Mouse (Mus musculus): ENCODE results near the gene Acd.

Acd gene

DNA sequence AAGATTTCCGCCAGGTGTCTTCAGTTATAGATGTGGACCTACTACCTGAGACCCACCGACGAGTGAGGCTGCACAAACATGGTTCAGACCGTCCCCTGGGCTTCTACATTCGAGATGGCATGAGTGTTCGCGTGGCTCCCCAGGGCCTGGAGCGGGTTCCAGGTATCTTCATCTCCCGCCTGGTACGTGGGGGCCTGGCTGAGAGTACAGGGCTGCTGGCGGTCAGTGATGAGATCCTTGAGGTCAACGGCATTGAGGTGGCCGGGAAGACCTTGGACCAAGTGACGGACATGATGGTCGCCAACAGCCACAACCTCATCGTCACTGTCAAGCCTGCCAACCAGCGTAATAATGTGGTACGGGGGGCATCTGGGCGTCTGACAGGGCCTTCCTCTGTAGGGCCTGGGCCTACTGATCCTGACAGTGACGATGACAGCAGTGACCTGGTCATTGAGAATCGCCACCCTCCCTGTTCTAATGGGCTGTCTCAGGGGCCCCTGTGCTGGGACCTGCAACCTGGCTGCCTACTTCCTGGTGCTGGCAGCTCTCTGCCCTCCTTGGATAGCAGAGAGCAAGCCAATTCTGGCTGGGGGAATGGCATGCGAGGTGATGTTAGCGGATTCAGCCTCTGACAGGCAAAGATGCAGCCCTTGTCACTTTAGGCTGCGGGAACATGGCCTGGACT, 2.0 kb upstream of the Acd start:
- CTCF ChIA-PET = no interaction called here

GRCm38 (mm10) chr8:105702001-105702401, 1.1 kb upstream of the Acd start:
- CTCF ChIA-PET = interaction anchor here (0.6 kb wide), 1 partner anchor 103 kb away, joined by 3 read pairs; no protein-coding TSS in a partner anchor

- CTCF ChIA-PET = interaction anchor here (0.6 kb wide), 1 partner anchor 76 kb away, joined by 4 read pairs; no protein-coding TSS in a partner anchor
Observed at GRCm38 (mm10) chr8:105700566-105700965, 336 bp downstream of the Acd start.

- CTCF ChIA-PET = interaction anchor here (0.6 kb wide), 1 partner anchor 75 kb away, joined by 4 read pairs; no protein-coding TSS in a partner anchor
Observed at GRCm38 (mm10) chr8:105699488-105700215, 1.2 kb downstream of the Acd start.

GRCm38 (mm10) chr8:105698734-105699133, 2.2 kb downstream of the Acd start:
- CTCF ChIA-PET = no interaction called here

DNA sequence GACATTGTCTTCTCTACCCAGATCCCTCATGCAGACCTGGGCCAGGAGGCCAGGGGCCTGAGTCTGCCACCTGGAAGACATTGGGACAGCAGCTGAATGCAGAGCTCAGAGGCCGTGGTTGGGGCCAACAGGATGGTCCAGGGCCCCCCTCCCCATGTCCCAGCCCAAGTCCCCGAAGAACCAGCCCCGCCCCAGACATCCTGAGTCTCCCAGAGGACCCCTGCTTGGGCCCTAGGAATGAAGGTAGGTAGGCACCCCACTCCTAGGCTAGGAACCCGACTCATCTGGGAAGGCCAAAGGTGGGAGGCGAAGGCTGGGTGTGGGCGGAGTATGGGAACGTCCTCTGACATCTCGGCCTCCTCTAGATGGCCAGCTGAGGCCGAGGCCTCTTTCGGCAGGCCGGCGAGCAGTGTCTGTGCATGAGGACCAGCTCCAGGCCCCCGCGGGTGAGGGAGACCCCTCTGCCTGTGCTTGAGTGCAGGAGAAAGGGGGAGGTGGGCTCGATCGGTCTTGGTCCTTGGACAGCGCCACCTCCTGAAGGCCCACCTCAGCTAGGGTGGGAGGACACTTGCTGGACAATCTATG, 3.6 kb downstream of the Acd start:
- CTCF ChIA-PET = no interaction called here

DNA sequence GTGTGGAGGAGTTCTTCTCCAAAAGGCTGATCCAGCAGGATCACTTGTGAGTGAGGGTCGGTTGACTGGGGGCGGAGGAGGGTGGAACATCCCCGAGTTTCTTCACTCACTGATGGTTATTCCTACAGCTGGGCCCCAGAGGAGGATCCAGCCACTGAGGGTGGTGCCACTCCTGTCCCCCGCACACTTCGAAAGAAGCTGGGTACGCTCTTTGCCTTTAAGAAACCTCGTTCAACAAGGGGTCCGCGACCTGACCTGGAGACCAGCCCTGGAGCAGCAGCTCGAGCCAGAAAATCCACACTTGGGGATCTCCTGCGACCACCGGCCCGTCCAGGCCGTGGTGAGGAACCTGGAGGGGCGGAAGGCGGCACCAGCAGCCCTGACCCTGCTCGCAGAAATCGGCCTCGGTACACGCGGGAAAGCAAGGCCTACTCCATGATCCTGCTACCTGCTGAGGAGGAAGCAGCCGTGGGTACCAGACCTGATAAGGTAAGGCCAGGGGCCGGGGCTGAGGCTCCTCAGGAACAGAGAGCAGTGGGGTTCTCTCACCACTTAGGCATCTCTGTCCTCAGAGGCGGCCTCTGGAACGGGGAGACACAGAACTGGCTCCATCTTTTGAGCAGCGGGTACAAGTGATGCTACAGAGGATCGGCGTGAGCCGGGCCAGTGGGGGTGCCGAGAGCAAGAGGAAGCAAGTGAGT, 5.7 kb downstream of the Acd start:
- CTCF ChIA-PET = interaction anchor here (0.5 kb wide), 1 partner anchor 119 kb away, joined by 5 read pairs; no protein-coding TSS in a partner anchor

DNA sequence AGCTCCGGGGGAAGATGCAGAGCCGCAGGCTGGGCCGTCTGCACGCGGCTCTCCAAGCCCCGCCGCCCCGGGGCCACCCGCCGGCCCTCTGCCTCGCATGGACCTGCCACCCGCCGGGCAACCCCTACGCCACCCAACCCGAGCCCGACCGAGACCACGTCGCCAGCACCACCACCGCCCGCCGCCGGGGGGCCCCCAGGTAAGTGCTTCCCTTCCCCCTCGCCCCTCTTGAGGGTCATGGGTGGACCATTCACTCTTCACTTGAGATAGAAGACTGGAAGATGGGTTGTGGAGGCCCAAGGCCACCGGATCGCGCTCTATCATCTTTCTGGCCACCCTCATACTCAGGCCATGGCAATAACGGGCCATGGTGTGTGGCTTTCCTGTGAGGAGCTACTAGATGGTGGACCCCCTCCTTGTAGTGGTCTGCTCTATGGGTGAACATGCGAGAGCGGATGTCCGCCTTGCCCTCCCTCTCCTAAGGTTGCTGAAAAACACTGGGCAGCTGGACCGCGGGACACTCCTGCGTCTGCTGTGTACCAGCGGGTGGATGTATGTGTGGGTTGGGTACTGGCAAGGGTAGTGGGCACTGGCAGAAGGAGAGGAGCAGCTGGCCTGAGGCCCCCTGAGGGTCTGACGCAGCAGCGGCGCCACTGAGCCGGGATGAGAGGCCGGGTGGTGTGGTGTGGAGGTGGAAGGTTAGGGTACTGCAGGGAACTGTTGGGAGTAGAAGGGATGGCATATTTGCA, 6.7 kb downstream of the Acd start:
- CTCF ChIA-PET = no interaction called here

GRCm38 (mm10) chr8:105693648-105694047, 7.3 kb downstream of the Acd start:
- CTCF ChIA-PET = no interaction called here

GRCm38 (mm10) chr8:105692449-105693182, 8.3 kb downstream of the Acd start:
- CTCF ChIA-PET = no interaction called here

DNA sequence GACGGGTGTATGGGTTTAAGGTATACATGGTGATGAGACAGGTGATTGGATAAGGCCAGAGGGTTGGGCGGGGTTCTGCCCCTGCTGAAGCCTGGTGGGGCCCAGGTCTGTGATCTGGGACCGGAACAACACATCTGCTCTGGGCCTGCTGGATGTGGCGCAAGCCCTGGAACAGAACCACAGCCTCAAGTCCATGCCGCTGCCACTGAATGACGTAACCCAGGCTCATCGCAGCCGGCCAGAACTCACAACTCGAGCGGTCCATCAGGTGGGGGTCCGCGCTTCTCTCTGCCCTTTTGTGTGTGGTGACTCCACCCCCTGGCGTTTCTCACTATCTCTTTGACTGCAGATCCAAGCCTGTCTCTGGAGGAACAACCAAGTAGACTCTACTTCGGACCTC, 9.9 kb downstream of the Acd start:
- CTCF ChIA-PET = no interaction called here

DNA sequence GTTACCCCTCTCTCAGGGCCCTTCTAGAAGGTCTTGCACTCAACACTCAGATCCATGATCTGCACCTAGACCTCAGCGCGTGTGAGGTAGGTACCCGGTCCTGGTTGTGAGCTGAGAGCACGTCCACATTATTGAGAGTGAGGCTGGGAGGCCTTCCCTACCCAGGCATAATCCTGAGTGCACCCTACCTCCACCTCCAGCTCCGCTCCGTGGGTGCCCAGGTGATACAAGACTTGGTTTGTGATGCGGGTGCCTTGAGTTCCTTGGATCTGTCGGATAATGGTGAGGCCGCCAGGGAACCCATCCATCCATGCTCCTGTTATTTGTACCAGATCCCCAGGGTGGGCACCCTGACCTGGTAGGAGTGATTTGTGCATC, 10.9 kb downstream of the Acd start:
- CTCF ChIA-PET = no interaction called here

GRCm38 (mm10) chr8:105689256-105689982, 11.5 kb downstream of the Acd start:
- CTCF ChIA-PET = interaction anchor here (0.6 kb wide), 1 partner anchor 165 kb away, joined by 3 read pairs; no protein-coding TSS in a partner anchor

DNA sequence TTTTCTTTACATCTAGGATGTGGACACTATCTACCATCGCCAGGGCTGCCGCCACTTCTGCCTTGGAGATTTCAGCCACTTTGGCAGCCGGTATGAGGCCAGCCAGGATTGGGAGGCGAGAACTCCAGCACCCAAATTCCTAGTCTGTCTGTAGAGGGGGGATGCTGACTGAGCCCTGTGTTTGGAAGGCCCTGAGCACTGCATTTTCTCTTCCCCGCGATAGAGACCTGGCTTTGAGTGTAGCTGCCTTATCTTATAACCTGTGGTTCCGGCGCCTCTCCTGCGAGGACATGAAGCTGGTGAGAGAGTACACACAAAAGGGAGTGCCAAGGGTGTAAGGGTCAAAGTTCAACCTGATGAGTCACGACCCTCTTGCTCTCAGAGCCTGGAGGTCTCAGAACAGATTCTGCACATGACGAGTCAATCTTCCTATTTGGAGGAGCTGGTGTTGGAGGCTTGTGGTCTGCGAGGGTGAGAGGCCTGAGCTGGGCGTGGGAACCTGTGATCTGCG, 12.6 kb downstream of the Acd start:
- CTCF ChIA-PET = no interaction called here

DNA sequence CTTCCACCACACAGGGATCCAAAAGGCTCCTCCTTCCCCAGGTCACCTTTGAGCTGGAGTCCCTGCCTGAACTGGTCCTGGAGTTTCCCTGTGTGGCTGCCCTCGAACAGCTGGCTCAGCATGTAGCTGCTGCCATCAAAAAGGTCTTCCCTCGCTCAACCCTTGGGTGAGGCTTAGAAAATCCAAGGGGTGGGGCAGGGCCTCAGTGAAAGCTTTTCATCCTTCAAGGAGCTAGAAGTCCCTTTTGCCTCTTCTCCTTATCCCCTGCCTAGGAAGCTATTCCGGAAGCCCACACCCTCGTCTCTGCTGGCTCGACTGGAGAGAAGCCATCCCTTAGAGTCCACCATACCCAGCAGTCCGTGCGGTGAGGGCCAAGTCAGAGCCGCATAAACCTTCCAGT, 13.4 kb downstream of the Acd start:
- CTCF ChIA-PET = interaction anchor here (0.8 kb wide), 1 partner anchor 83 kb away, joined by 3 read pairs; no protein-coding TSS in a partner anchor

GRCm38 (mm10) chr8:105686551-105686950, 14.4 kb downstream of the Acd start:
- CTCF ChIA-PET = no interaction called here

DNA sequence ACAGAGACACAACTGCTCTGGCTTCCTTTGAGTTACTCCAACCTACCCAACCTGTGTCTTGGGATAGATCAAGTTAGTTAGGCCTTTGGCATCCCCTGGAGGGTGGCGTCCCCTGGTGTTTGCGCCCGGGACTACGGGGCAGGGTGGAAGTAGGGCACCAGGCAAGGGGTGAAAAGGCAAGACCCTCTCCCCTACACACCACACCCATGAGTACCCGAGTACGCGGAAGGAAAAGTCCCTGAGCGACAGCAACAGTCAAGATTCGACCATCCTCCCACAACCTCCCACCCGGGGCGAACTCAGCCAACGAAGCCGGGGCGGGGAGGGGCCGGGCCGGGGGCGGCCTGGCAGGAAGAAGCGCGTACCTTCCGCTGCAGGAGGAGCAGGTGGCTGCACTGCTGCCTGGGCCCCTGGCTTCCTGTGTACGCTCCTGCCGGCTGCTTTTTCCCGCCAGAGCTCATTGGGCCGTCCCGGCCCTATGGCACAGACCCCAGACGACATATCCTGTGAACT, 15.1 kb downstream of the Acd start, which contains the start of gene Carmil2:
Carmil2 (plus strand) TSS at position 479 of the 513 bp plus-strand sequence.
- CTCF ChIA-PET = interaction anchor here (0.5 to 1.0 kb wide), 3 partner anchors 21 to 169 kb away, joined by 4 to 14 read pairs (median 6); no protein-coding TSS in a partner anchor

DNA sequence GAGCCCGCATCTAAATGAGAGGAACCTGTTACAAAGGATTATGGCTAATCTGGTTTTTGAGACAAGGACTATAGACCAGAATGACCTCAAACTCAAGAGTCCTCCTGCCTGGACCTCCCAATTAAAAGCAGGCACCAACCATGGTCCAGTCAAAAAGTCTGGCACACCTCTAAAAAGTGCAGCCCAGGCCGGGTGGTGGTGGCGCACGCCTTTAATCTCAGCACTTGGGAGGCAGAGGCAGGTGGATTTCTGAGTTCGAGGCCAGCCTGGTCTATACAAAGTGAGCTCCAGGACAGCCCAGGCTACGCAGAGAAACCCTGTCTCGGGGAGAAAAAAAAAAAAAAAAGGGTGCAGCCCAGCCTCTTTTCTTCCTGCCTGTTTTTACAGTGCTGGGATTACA, 15.6 kb downstream of the Acd start:
- CTCF ChIA-PET = interaction anchor here (1.0 kb wide), 1 partner anchor 20 kb away, joined by 4 read pairs; no protein-coding TSS in a partner anchor

DNA sequence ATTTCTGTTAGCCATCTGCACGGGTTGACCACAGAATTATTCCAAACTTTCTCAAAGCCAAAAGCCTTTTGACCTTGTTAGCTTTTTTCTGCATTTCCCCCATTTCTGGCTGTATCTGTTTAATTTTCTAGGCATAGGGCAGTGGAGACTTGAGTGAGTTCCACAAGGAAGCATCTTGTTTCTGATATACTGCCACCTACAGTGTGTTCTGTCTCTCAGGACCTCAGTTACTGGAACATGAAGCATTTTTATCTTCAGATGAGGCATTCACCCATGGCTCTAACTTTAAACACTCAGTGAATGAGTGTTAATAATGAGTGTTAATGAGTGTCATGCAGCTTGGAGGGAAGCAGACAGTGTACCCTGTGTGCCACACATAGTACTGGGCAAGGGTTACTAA, 23.0 kb downstream of the Acd start:
- CTCF ChIA-PET = interaction anchor here (0.7 kb wide), 1 partner anchor 31 kb away, joined by 3 read pairs; no protein-coding TSS in a partner anchor
